Mouse (Mus musculus): ENCODE measurements around the gene Akap7. TPM values are rescaled to one million over a fixed set of nuclear protein-coding genes. Genes with fewer than 3 reads are reported as not detected.

Gene Akap7
- polyA plus RNA-seq, 1 experiment from 2014 or later = 18.5 TPM

DNA sequence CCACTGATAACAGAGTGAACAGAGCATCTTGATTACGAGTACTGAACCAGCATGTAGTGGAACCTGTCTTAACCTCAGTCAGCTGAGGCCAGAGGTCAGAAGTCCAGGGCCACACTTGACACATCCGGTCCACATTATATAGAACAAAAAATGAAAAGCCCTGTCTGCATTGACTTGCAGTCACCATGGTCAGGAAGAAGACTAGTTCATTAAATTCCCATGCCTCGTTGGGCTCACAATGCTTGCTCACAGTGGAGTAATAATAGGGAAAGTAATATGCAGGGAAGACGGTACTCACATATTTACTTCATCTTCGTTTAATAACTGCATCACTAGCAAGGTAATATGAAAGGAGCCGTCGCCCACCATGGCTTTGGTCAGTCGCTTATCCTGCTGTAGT is 36.5 kb downstream of the Akap7 start:
- WGBS = 94% methylated on average over 8 of the region's 8 CpGs
- Histone ChIP-seq H3K27me3 (ENCODE audit: low read depth, poor library complexity, severe bottlenecking) (no peaks in the 10 kb centered on the region), H3K9me3 (replicated peaks) (no peaks in the 10 kb centered on the region), H3K27ac (no peak overlapping the region), H3K4me1 (no peaks in the 10 kb centered on the region), H3K4me3 (no peak overlapping the region), H3K36me3 (peaks cover 12% of the 10 kb centered on the region)
- no peak for DNase-seq (ENCODE audit: low spot score)

GRCm38 (mm10) chr10:25268476-25269351 is 39.0 kb downstream of the Akap7 start:
- H3K4me3 ChIP-seq = no peak overlapping the region
- H3K36me3 ChIP-seq = peaks cover 17% of the 10 kb centered on the region
- WGBS = 60% methylated on average over 18 of the region's 18 CpGs
- H3K27me3 ChIP-seq (ENCODE audit: low read depth, poor library complexity, severe bottlenecking) = no peaks in the 10 kb centered on the region
- H3K4me1 ChIP-seq = no peaks in the 10 kb centered on the region
- H3K9me3 ChIP-seq (replicated peaks) = no peaks in the 10 kb centered on the region
- no peak for DNase-seq (ENCODE audit: low spot score)
- no peak overlapping the region for H3K27ac ChIP-seq

- Histone ChIP-seq H3K27ac (no peak overlapping the region), H3K36me3 (peaks cover 9% of the 10 kb centered on the region; the same call in 1 of the 2 replicates), H3K4me1 (no peaks in the 10 kb centered on the region; the same call in 1 of the 2 replicates), H3K9me3 (replicated peaks) (no peaks in the 10 kb centered on the region), H3K4me3 (no peak overlapping the region), H3K27me3 (ENCODE audit: low read depth, poor library complexity, severe bottlenecking) (no peaks in the 10 kb centered on the region)
- DNase-seq (ENCODE audit: low spot score) = no peak
- 75% methylated on average over 6 of the region's 6 CpGs for WGBS
Observed at GRCm38 (mm10) chr10:25261176-25261575, 46.5 kb downstream of the Akap7 start.

DNA sequence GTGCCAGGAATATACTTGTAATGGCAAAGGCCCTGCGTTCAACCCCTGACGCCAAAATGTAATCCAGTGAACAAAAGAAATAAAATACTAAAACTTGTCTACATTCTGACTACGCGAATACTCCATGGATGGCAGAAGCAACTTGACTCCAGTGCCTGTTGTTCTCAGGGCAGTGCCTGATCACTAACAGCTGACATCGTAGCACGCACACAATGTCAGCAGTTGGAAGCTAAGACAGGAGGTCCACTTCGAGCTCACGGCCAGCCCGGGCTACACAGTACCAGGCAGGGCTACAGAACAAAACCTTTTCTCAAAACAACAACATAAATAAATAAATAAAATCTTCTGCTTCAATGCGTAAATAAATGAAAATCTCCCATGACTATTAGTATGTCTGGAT is 46.9 kb downstream of the Akap7 start:
- no peak for DNase-seq (ENCODE audit: low spot score)
- Histone ChIP-seq H3K4me1 (no peaks in the 10 kb centered on the region; the same call in 1 of the 2 replicates), H3K27ac (no peak overlapping the region; the same call in 1 of the 2 replicates), H3K36me3 (peaks cover 7% of the 10 kb centered on the region; the same call in 1 of the 2 replicates), H3K9me3 (replicated peaks) (no peaks in the 10 kb centered on the region), H3K27me3 (ENCODE audit: low read depth, poor library complexity, severe bottlenecking) (no peaks in the 10 kb centered on the region), H3K4me3 (no peak overlapping the region)
- WGBS = 90% methylated on average over 10 of the region's 10 CpGs

- WGBS = 88% methylated on average over 6 of the region's 6 CpGs
- peaks cover 4% of the 10 kb centered on the region; the same call in 1 of the 2 replicates for H3K36me3 ChIP-seq
- no peak overlapping the region for H3K27ac ChIP-seq
- H3K27me3 ChIP-seq (ENCODE audit: low read depth, poor library complexity, severe bottlenecking) = no peaks in the 10 kb centered on the region
- H3K4me3 ChIP-seq = no peak overlapping the region
- no peak for DNase-seq (ENCODE audit: low spot score)
- H3K4me1 ChIP-seq = no peaks in the 10 kb centered on the region; the same call in 1 of the 2 replicates
- H3K9me3 ChIP-seq (replicated peaks) = no peaks in the 10 kb centered on the region
Observed at GRCm38 (mm10) chr10:25258171-25258570, 49.5 kb downstream of the Akap7 start.

- peaks cover 4% of the 10 kb centered on the region; the same call in 1 of the 2 replicates for H3K36me3 ChIP-seq
- no peak overlapping the region for H3K4me3 ChIP-seq
- no peaks in the 10 kb centered on the region for H3K9me3 ChIP-seq (replicated peaks)
- H3K4me1 ChIP-seq = no peaks in the 10 kb centered on the region; the same call in 1 of the 2 replicates
- H3K27ac ChIP-seq = no peak overlapping the region
- no peaks in the 10 kb centered on the region for H3K27me3 ChIP-seq (ENCODE audit: low read depth, poor library complexity, severe bottlenecking)
- DNase-seq (ENCODE audit: low spot score) = no peak
- 56% methylated on average over 5 of the region's 5 CpGs for WGBS
Observed at GRCm38 (mm10) chr10:25257466-25257865, 50.2 kb downstream of the Akap7 start.

- no peak for DNase-seq (ENCODE audit: low spot score)
- 91% methylated on average over 2 of the region's 2 CpGs for WGBS
- no peak overlapping the region for H3K27ac ChIP-seq
Observed at GRCm38 (mm10) chr10:25253474-25253873, 54.2 kb downstream of the Akap7 start.

GRCm38 (mm10) chr10:25253006-25253405 is 54.7 kb downstream of the Akap7 start:
- DNase-seq (ENCODE audit: low spot score) = no peak
- H3K4me1 ChIP-seq = no peaks in the 10 kb centered on the region; the same call in 1 of the 2 replicates
- WGBS = 89% methylated on average over 4 of the region's 4 CpGs
- H3K9me3 ChIP-seq (replicated peaks) = no peaks in the 10 kb centered on the region
- no peaks in the 10 kb centered on the region for H3K36me3 ChIP-seq
- H3K27ac ChIP-seq = no peak overlapping the region
- no peak overlapping the region for H3K4me3 ChIP-seq
- H3K27me3 ChIP-seq (ENCODE audit: low read depth, poor library complexity, severe bottlenecking) = no peaks in the 10 kb centered on the region

More at GRCm38 (mm10) chr10:25253474-25253873, 54.2 kb downstream of the Akap7 start:
- Histone ChIP-seq H3K9me3 (replicated peaks) (no peaks in the 10 kb centered on the region), H3K36me3 (no peaks in the 10 kb centered on the region), H3K4me1 (no peaks in the 10 kb centered on the region; the same call in 1 of the 2 replicates), H3K4me3 (no peak overlapping the region), H3K27me3 (ENCODE audit: low read depth, poor library complexity, severe bottlenecking) (no peaks in the 10 kb centered on the region)

DNA sequence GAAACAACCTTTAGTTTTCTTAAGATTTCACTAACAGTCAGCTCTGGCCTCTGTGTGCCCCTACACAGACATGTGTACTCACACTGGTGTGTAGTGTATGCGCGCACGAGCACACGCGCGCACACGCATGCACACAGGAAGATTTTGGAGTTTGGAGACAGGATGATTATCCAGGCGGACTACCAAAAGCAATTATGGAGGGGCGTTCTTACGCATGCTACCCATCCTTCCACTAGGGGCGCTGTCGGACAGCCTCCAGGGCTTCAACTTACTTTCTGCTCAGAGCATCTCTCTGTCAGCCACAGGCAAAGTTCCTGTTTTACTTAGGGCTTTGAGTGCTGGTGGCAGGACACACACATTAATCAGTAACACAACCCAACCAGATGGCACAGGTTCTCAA is 57.6 kb downstream of the Akap7 start:
- H3K27me3 ChIP-seq (ENCODE audit: low read depth, poor library complexity, severe bottlenecking) = no peaks in the 10 kb centered on the region
- WGBS = 43% methylated on average over 12 of the region's 12 CpGs

GRCm38 (mm10) chr10:25246173-25246572 is 61.5 kb downstream of the Akap7 start:
- WGBS = 58% methylated on average over 4 of the region's 4 CpGs
- H3K27me3 ChIP-seq (ENCODE audit: low read depth, poor library complexity, severe bottlenecking) = no peaks in the 10 kb centered on the region
- no peak overlapping the region for H3K4me3 ChIP-seq
- no peaks in the 10 kb centered on the region for H3K4me1 ChIP-seq
- no peaks in the 10 kb centered on the region for H3K9me3 ChIP-seq (replicated peaks)
- no peak for DNase-seq (ENCODE audit: low spot score)
- no peak overlapping the region for H3K27ac ChIP-seq
- no peaks in the 10 kb centered on the region for H3K36me3 ChIP-seq

More for the DNA sequence above, 57.6 kb downstream of the Akap7 start:
- Histone ChIP-seq H3K4me1 (no peaks in the 10 kb centered on the region), H3K9me3 (replicated peaks) (no peaks in the 10 kb centered on the region), H3K27ac (no peak overlapping the region), H3K36me3 (no peaks in the 10 kb centered on the region), H3K4me3 (no peak overlapping the region)
- peak; percentile 83 for DNase-seq (ENCODE audit: low spot score)

- peak; percentile 48 for DNase-seq (ENCODE audit: low spot score)
- H3K27ac ChIP-seq = no peak overlapping the region
- no peaks in the 10 kb centered on the region for H3K27me3 ChIP-seq (ENCODE audit: low read depth, poor library complexity, severe bottlenecking)
- no peaks in the 10 kb centered on the region for H3K36me3 ChIP-seq
- WGBS = 30% methylated on average over 9 of the region's 9 CpGs
- H3K9me3 ChIP-seq (replicated peaks) = no peaks in the 10 kb centered on the region
- H3K4me1 ChIP-seq = no peaks in the 10 kb centered on the region
- no peak overlapping the region for H3K4me3 ChIP-seq
Observed at GRCm38 (mm10) chr10:25239156-25239555, 68.5 kb downstream of the Akap7 start.

GRCm38 (mm10) chr10:25234080-25234479 is 73.6 kb downstream of the Akap7 start:
- DNase-seq (ENCODE audit: low spot score) = no peak
- no peak overlapping the region for H3K4me3 ChIP-seq
- 85% methylated on average over 1 of the region's 1 CpGs for WGBS

GRCm38 (mm10) chr10:25232700-25233099 is 75.0 kb downstream of the Akap7 start:
- Histone ChIP-seq H3K9me3 (replicated peaks) (no peaks in the 10 kb centered on the region), H3K4me1 (peaks cover 17% of the 10 kb centered on the region), H3K27me3 (ENCODE audit: low read depth, poor library complexity, severe bottlenecking) (no peaks in the 10 kb centered on the region), H3K27ac (0 out of 2 replicates have a peak overlapping the region, but pooled peaks have one; percentile 43), H3K4me3 (no peak overlapping the region), H3K36me3 (no peaks in the 10 kb centered on the region)
- WGBS = 23% methylated on average over 3 of the region's 3 CpGs
- no peak for DNase-seq (ENCODE audit: low spot score)

More at GRCm38 (mm10) chr10:25234080-25234479, 73.6 kb downstream of the Akap7 start:
- Histone ChIP-seq H3K9me3 (replicated peaks) (no peaks in the 10 kb centered on the region), H3K27ac (no peak overlapping the region), H3K27me3 (ENCODE audit: low read depth, poor library complexity, severe bottlenecking) (no peaks in the 10 kb centered on the region), H3K4me1 (peaks cover 17% of the 10 kb centered on the region), H3K36me3 (no peaks in the 10 kb centered on the region)

Data from limb, embryonic 10.5 days (tissue).